Mouse (Mus musculus) lung, embryonic 15.5 days (tissue): Measurements from ENCODE around the gene Bspry. TPM values are rescaled to one million over a fixed set of nuclear protein-coding genes. Genes with fewer than 3 reads are reported as not detected.

Experiments used
- ATAC-seq: fragments of 200-750 bp; cut with Nextera tagmentation; 2 replicates; pipeline ENCODE4 v1.8.0; 2017; ENCODE audit warnings: moderate number of reproducible peaks, borderline replicate concordance; ENCODE audit not compliant: low FRiP score, low TSS enrichment; ENCODE audit errors: extremely low read depth
- H3K27ac ChIP-seq: fragments of 300-500 bp; sonication (generic); 2 replicates; pipeline ENCODE4 v1.5.1; 2015; ENCODE audit warnings: moderate library complexity, mild to moderate bottlenecking, inconsistent platforms
- H3K27me3 ChIP-seq: fragments of 300-500 bp; sonication (generic); 2 replicates; pipeline ENCODE4 v1.6.1; 2015; ENCODE audit warnings: inconsistent platforms
- H3K36me3 ChIP-seq: fragments of 300-500 bp; sonication (generic); 2 replicates; pipeline ENCODE4 v1.6.1; 2015; ENCODE audit warnings: inconsistent platforms
- H3K4me1 ChIP-seq: fragments of 300-500 bp; sonication (generic); 2 replicates; pipeline ENCODE4 v1.6.1; 2015; ENCODE audit warnings: inconsistent platforms
- H3K4me2 ChIP-seq: fragments of 300-500 bp; sonication (generic); 2 replicates; pipeline ENCODE4 v1.6.1; 2015; ENCODE audit warnings: inconsistent platforms, mild to moderate bottlenecking, moderate library complexity
- H3K4me3 ChIP-seq: fragments of 300-500 bp; sonication (generic); 2 replicates; pipeline ENCODE4 v1.5.1; 2015; ENCODE audit warnings: mild to moderate bottlenecking, inconsistent platforms
- H3K9ac ChIP-seq: fragments of 300-500 bp; sonication (generic); 2 replicates; pipeline ENCODE4 v1.6.1; 2015; ENCODE audit warnings: inconsistent platforms
- H3K9me3 ChIP-seq: fragments of 300-500 bp; sonication (generic); 2 replicates; pipeline ENCODE4 v1.6.1; 2016; ENCODE audit warnings: inconsistent platforms
- WGBS: fragments of 180-500 bp; shearing (Covaris S2); methylation state at CpG from one replicate; pipeline ENCODE4 v1.1.7; 2015; 5-methylcytosine and 5-hydroxymethylcytosine counted together
- polyA plus RNA-seq: library from polyadenylated mRNA; unstranded; fragments of >200 nt; fragmentation: Nextera tagmentation; extraction: Ambion mirVana; gene quantifications from 2 replicates; pipeline ENCODE4 v1.2.1, GENCODE M21; 2015

Gene Bspry
- polyA plus RNA-seq, 1 experiment from 2014 or later: 44.0 TPM

DNA sequence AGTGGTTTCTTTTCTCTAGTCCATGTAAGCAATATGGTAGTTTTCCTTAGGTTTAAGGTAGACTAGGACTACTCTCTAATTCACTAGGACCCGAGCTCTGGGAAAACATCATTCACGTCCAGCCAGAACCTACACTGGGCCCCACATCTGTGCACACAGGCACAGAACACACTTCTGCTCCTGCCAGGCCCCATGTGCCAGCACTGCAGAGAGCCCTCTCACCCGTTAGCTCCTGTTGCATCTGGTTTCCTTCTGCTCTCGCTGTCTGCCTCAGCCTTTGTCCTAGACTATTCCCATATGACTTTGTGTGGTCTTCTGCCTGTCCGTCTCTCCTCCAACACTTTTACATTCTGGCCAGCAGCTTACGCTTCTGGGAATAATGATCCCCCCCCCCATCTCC is 53.9 kb downstream of the Bspry start:
- Histone ChIP-seq H3K4me2 (no peak overlapping the region), H3K4me1 (peaks cover 7% of the 10 kb centered on the region), H3K27me3 (no peaks in the 10 kb centered on the region), H3K9me3 (no peaks in the 10 kb centered on the region), H3K27ac (no peak overlapping the region), H3K36me3 (no peaks in the 10 kb centered on the region), H3K9ac (no peak overlapping the region), H3K4me3 (no peak overlapping the region)
- ATAC-seq: no peak
- WGBS: 77% methylated on average over 6 of the region's 6 CpGs

- H3K9me3 ChIP-seq: no peaks in the 10 kb centered on the region
- no peaks in the 10 kb centered on the region for H3K4me1 ChIP-seq
- no peak overlapping the region for H3K9ac ChIP-seq
- no peaks in the 10 kb centered on the region for H3K36me3 ChIP-seq
- no peak overlapping the region for H3K27ac ChIP-seq
- H3K4me2 ChIP-seq: no peak overlapping the region
- no peaks in the 10 kb centered on the region for H3K27me3 ChIP-seq
- H3K4me3 ChIP-seq: no peak overlapping the region
- ATAC-seq: no peak
- WGBS: 78% methylated on average over 3 of the region's 3 CpGs
Observed at GRCm38 (mm10) chr4:62541802-62542201, 61.9 kb downstream of the Bspry start.

DNA sequence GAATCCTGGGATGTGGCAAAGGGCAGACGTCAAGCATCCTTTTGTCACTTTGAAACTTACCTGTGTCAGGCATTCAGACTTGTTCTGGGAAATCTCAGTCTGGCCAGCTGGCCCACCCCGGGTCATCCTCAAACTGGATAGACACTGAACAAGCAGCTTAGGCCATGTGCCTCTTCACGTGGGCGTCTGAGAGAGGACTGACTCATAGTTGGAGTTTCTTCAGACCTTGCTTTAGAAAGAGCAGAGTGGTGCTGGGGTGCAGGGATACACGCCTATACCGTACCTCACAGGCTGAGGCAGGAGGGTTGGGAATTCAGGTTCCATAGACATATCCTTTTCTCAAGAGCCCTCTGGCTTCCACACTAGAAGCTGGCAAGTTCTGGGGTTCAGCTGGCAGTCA is 63.9 kb downstream of the Bspry start:
- H3K4me3 ChIP-seq: no peak overlapping the region
- no peak overlapping the region for H3K4me2 ChIP-seq
- no peaks in the 10 kb centered on the region for H3K4me1 ChIP-seq
- H3K36me3 ChIP-seq: no peaks in the 10 kb centered on the region
- no peaks in the 10 kb centered on the region for H3K9me3 ChIP-seq
- H3K27me3 ChIP-seq: no peaks in the 10 kb centered on the region
- H3K9ac ChIP-seq: no peak overlapping the region
- no peak for ATAC-seq
- 79% methylated on average over 6 of the region's 6 CpGs for WGBS
- no peak overlapping the region for H3K27ac ChIP-seq

DNA sequence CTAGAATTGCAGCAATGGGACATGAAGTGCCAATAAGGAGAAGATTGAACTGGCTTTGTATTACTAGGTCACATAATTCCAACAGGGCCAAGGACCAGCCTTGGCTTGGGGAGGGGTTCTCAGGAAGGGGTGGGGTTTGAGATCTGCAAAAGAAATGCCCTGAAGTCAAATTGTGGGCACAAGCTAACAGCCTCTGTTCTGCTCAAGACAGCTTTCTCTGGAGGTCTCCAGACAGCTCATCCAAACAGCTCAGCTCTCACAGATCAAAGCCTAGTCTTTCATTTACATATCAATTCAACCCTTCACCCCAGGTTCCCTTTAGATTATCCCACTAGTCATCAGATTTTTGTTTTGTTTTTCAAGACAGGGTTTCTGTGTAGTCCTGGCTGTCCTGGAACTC is 64.9 kb downstream of the Bspry start:
- Histone ChIP-seq H3K9me3 (no peaks in the 10 kb centered on the region), H3K9ac (no peak overlapping the region), H3K27ac (no peak overlapping the region), H3K27me3 (no peaks in the 10 kb centered on the region), H3K36me3 (no peaks in the 10 kb centered on the region), H3K4me3 (no peak overlapping the region), H3K4me1 (no peaks in the 10 kb centered on the region), H3K4me2 (no peak overlapping the region)
- no peak for ATAC-seq

Other genes with a start within 250 kb of the Bspry start
- 8.7 and 9.3 TPM in 2 replicates for gene Zfp37, start 249.0 kb upstream of the Bspry start, polyA plus RNA-seq
- 18.1 and 22.4 TPM in 2 replicates for gene Slc31a2, start 217.5 kb upstream of the Bspry start, polyA plus RNA-seq
- 24.9 and 25.2 TPM in 2 replicates for gene Fkbp15, start 119.5 kb upstream of the Bspry start, polyA plus RNA-seq
- 48.3 and 51.7 TPM in 2 replicates for gene Slc31a1, start 119.3 kb upstream of the Bspry start, polyA plus RNA-seq
- 152 and 158 TPM in 2 replicates for gene Cdc26, start 71.4 kb upstream of the Bspry start, polyA plus RNA-seq
- gene Prpf4, start 71.3 kb upstream of the Bspry start, polyA plus RNA-seq: 22.4 and 23.3 TPM in 2 replicates
- gene Rnf183, start 44.8 kb upstream of the Bspry start, polyA plus RNA-seq: 0.14 TPM in 1 of 2 replicates, not detected in the other
- gene Wdr31, start 9.2 kb upstream of the Bspry start, polyA plus RNA-seq: 12.9 and 13.0 TPM in 2 replicates
- gene Hdhd3, start 23.4 kb downstream of the Bspry start, polyA plus RNA-seq: 18.6 and 21.1 TPM in 2 replicates
- 116 and 117 TPM in 2 replicates for gene Alad, start 39.9 kb downstream of the Bspry start, polyA plus RNA-seq
- 89.5 and 90.2 TPM in 2 replicates for gene Pole3, start 45.0 kb downstream of the Bspry start, polyA plus RNA-seq
- 0.47 and 0.72 TPM in 2 replicates for gene 4933430I17Rik, start 45.3 kb downstream of the Bspry start, polyA plus RNA-seq
- 52.8 and 53.5 TPM in 2 replicates for gene Rgs3, start 79.8 kb downstream of the Bspry start, polyA plus RNA-seq